Mouse (Mus musculus): Measurements from ENCODE around the gene Igf1.

Igf1 gene

GRCm38 (mm10) chr10:87858013-87858806 lies at the start of gene Igf1:
TSS of gene Igf1 (plus strand) at chr10:87858265.
- DNase-seq, result no peak

- no peak for DNase-seq
Observed at GRCm38 (mm10) chr10:87812157-87813072, 45.6 kb upstream of the Igf1 start.

GRCm38 (mm10) chr10:87813073-87813590 lies 44.9 kb upstream of the Igf1 start:
- DNase-seq, result no peak

GRCm38 (mm10) chr10:87816861-87817260 lies 41.2 kb upstream of the Igf1 start:
- no peak for DNase-seq

GRCm38 (mm10) chr10:87817786-87818185 lies 40.3 kb upstream of the Igf1 start:
- no peak for DNase-seq

GRCm38 (mm10) chr10:87821906-87822305 lies 36.2 kb upstream of the Igf1 start:
- no peak for DNase-seq

GRCm38 (mm10) chr10:87830012-87830411 lies 28.1 kb upstream of the Igf1 start:
- no peak for DNase-seq

GRCm38 (mm10) chr10:87830639-87831038 lies 27.4 kb upstream of the Igf1 start:
- no peak for DNase-seq

- DNase-seq, result no peak
Observed at GRCm38 (mm10) chr10:87832101-87832500, 26.0 kb upstream of the Igf1 start.

GRCm38 (mm10) chr10:87839454-87839853 lies 18.6 kb upstream of the Igf1 start:
- DNase-seq, result no peak

GRCm38 (mm10) chr10:87842501-87842900 lies 15.6 kb upstream of the Igf1 start:
- DNase-seq, result no peak

- no peak for DNase-seq
Observed at GRCm38 (mm10) chr10:87844917-87845552, 13.0 kb upstream of the Igf1 start.

- DNase-seq, result no peak
Observed at GRCm38 (mm10) chr10:87847882-87848281, 10.2 kb upstream of the Igf1 start.

- no peak for DNase-seq
Observed at GRCm38 (mm10) chr10:87848419-87848818, 9.6 kb upstream of the Igf1 start.

- DNase-seq, result no peak
Observed at GRCm38 (mm10) chr10:87851492-87851891, 6.6 kb upstream of the Igf1 start.

- DNase-seq, result peak; percentile 15 to 37
Observed at GRCm38 (mm10) chr10:87854408-87854807, 3.7 kb upstream of the Igf1 start.

GRCm38 (mm10) chr10:87855423-87856122 lies 2.5 kb upstream of the Igf1 start:
- no peak for DNase-seq

- DNase-seq, result no peak
Observed at GRCm38 (mm10) chr10:87857215-87857955, 680 bp upstream of the Igf1 start.

GRCm38 (mm10) chr10:87858939-87859338 lies 874 bp downstream of the Igf1 start:
- no peak for DNase-seq

- DNase-seq, result no peak
Observed at GRCm38 (mm10) chr10:87859453-87859852, 1.4 kb downstream of the Igf1 start.

All from thymus, postnatal 36 days (tissue).